ENCODE assay signal across 8 mouse cellular contexts in genomic region chr12:106310171-106310570, GRCm38 (mm10).
DNase-seq lines count a peak whose midpoint lies in the region; ATAC-seq and TF ChIP-seq lines count a peak whose summit lies in the region.

No protein-coding gene starts in this region.

- intact Hi-C loops in gastrocnemius, adult 2 months (cut with DNase I) = no loop called here
- intact Hi-C loops in left cerebral cortex, postnatal 4 days (cut with DNase I) = loop anchor here (5.0 kb wide), 1 partner anchor 162 kb away; no protein-coding TSS in a partner anchor

- H3K9me3 ChIP-seq in hindbrain, embryonic 12.5 days (replicated peaks) = no peaks in the 10 kb centered on the region
- H3K9me3 ChIP-seq in midbrain, embryonic 11.5 days (ENCODE audit: control insufficient read depth, low read length) = no peaks in the 10 kb centered on the region

- 34% methylated on average over 6 of the region's 6 CpGs for WGBS in hindbrain, embryonic 12.5 days
- 33% methylated on average over 6 of the region's 6 CpGs for WGBS in midbrain, embryonic 11.5 days

- DNase-seq in gastrocnemius, adult 2 months = no peak
- no peak for DNase-seq in gastrocnemius, adult 18-20 months (ENCODE audit: low spot score)
- DNase-seq in midbrain, embryonic 11.5 days (ENCODE audit: low spot score, missing footprints) = no peak
- DNase-seq in left cerebral cortex, postnatal 4 days = no peak
- DNase-seq in cerebellum, postnatal 36 days = no peak

- H3K36me3 ChIP-seq in hindbrain, embryonic 12.5 days = no peaks in the 10 kb centered on the region
- H3K36me3 ChIP-seq in midbrain, embryonic 11.5 days (ENCODE audit: control insufficient read depth, insufficient read depth, low read length) = no peaks in the 10 kb centered on the region

- H3K27me3 ChIP-seq in hindbrain, embryonic 12.5 days = peaks cover 39% of the 10 kb centered on the region
- no peaks in the 10 kb centered on the region for H3K27me3 ChIP-seq in midbrain, embryonic 11.5 days (ENCODE audit: control insufficient read depth, insufficient read depth, low read length)

- H3K4me3 ChIP-seq in gastrocnemius, adult 2 months = peak overlapping the region; percentile 65
- H3K4me3 ChIP-seq in hindbrain, embryonic 12.5 days = no peak overlapping the region
- H3K4me3 ChIP-seq in midbrain, embryonic 11.5 days (ENCODE audit: low read depth, low read length) = no peak overlapping the region

- H3K27ac ChIP-seq in gastrocnemius, adult 2 months = no peak overlapping the region
- no peak overlapping the region for H3K27ac ChIP-seq in hindbrain, embryonic 12.5 days
- H3K27ac ChIP-seq in midbrain, embryonic 11.5 days (ENCODE audit: low read depth, low read length) = no peak overlapping the region

- peaks cover 20% of the 10 kb centered on the region for H3K4me1 ChIP-seq in hindbrain, embryonic 12.5 days
- peaks cover 23% of the 10 kb centered on the region for H3K4me1 ChIP-seq in midbrain, embryonic 11.5 days (ENCODE audit: control insufficient read depth, insufficient read depth, low read length)

- ATAC-seq in CD4-positive, CD25-positive, alpha-beta regulatory T cell, adult 4 months = peak; percentile 44
- ATAC-seq in hindbrain, embryonic 12.5 days (ENCODE audit: low FRiP score) = no peak
- no peak for ATAC-seq in midbrain, embryonic 11.5 days (ENCODE audit: low FRiP score)
- no peak for ATAC-seq in erythroblast, adult 5-6 weeks (replicated peaks; ENCODE audit: low FRiP score, poor library complexity, severe bottlenecking)

- no peak overlapping the region for H3K9ac ChIP-seq in hindbrain, embryonic 12.5 days
- H3K9ac ChIP-seq in midbrain, embryonic 11.5 days (ENCODE audit: low read length) = no peak overlapping the region

- H3K4me2 ChIP-seq in hindbrain, embryonic 12.5 days (replicated peaks) = peak overlapping the region; percentile 81
- H3K4me2 ChIP-seq in midbrain, embryonic 11.5 days = peak overlapping the region; percentile 79; the same call in 1 of the 2 replicates

- TF ChIP-seq CTCF in gastrocnemius, adult 2 months (IDR thresholded peaks at IDR 0.05) = no peak
